Mouse (Mus musculus): ENCODE results near the gene Sh3gl3. TPM values are rescaled to one million over a fixed set of nuclear protein-coding genes. Genes with fewer than 3 reads are reported as not detected.

Gene Sh3gl3
- total RNA-seq, 2 experiments from 2014 or later = 0.67 to 0.95 TPM

GRCm38 (mm10) chr7:82293441-82293840 lies 119.8 kb downstream of the Sh3gl3 start:
- no peak for DNase-seq

- DNase-seq = no peak
Observed at GRCm38 (mm10) chr7:82294083-82294482, 120.4 kb downstream of the Sh3gl3 start.

- no peak for DNase-seq
Observed at GRCm38 (mm10) chr7:82294611-82295010, 121.0 kb downstream of the Sh3gl3 start.

GRCm38 (mm10) chr7:82308398-82308797 lies 134.8 kb downstream of the Sh3gl3 start:
- no peak for DNase-seq

GRCm38 (mm10) chr7:82318515-82318914 lies 144.9 kb downstream of the Sh3gl3 start:
- DNase-seq = no peak

GRCm38 (mm10) chr7:82326616-82327015 lies 153.0 kb downstream of the Sh3gl3 start:
- DNase-seq = no peak

- no peak for DNase-seq
Observed at GRCm38 (mm10) chr7:82327201-82327600, 153.6 kb downstream of the Sh3gl3 start.

- DNase-seq = no peak
Observed at GRCm38 (mm10) chr7:82327881-82328280, 154.2 kb downstream of the Sh3gl3 start.

- DNase-seq = no peak
Observed at GRCm38 (mm10) chr7:82329831-82330230, 156.2 kb downstream of the Sh3gl3 start.

GRCm38 (mm10) chr7:82330860-82331259 lies 157.2 kb downstream of the Sh3gl3 start:
- DNase-seq = no peak

GRCm38 (mm10) chr7:82334000-82334399 lies 160.4 kb downstream of the Sh3gl3 start:
- DNase-seq = no peak

- DNase-seq = peak; percentile 68
Observed at GRCm38 (mm10) chr7:82335211-82336121, 161.8 kb downstream of the Sh3gl3 start, which contains the start of gene Adamtsl3. Gene Adamtsl3 (plus strand): TSS chr7:82335694.

- DNase-seq = peak; percentile 80
Observed at GRCm38 (mm10) chr7:82336132-82336531, 162.5 kb downstream of the Sh3gl3 start.

GRCm38 (mm10) chr7:82338121-82338520 lies 164.5 kb downstream of the Sh3gl3 start:
- no peak for DNase-seq

- DNase-seq = no peak
Observed at GRCm38 (mm10) chr7:82338532-82338931, 164.9 kb downstream of the Sh3gl3 start.

- no peak for DNase-seq
Observed at GRCm38 (mm10) chr7:82339214-82339613, 165.6 kb downstream of the Sh3gl3 start.

GRCm38 (mm10) chr7:82341476-82341875 lies 167.8 kb downstream of the Sh3gl3 start:
- DNase-seq = peak; percentile 35

GRCm38 (mm10) chr7:82346706-82347105 lies 173.1 kb downstream of the Sh3gl3 start:
- DNase-seq = no peak

- DNase-seq = no peak
Observed at GRCm38 (mm10) chr7:82349796-82350195, 176.2 kb downstream of the Sh3gl3 start.

GRCm38 (mm10) chr7:82350421-82350820 lies 176.8 kb downstream of the Sh3gl3 start:
- peak; percentile 69 for DNase-seq

All from gastrocnemius, postnatal 25 days (tissue).